Mouse (Mus musculus) forebrain, embryonic 16.5 days (tissue): ENCODE data around the gene Gsta3. TPM values are rescaled to one million over a fixed set of nuclear protein-coding genes. Genes with fewer than 3 reads are reported as not detected.
"Not testable (repeated sequence)": the region's sequence is repeated elsewhere in the genome, so short reads cannot be mapped to it uniquely, and the experiment has no call there.

Experiments
- ATAC-seq: fragments of 200-750 bp; cut with Nextera tagmentation; 2 replicates; pipeline ENCODE4 v1.8.0; 2017; ENCODE audit warnings: mild to moderate bottlenecking, moderate library complexity
- H3K27ac ChIP-seq: fragments of 300-500 bp; sonication (generic); 2 replicates; pipeline ENCODE4 v1.5.1; 2014; ENCODE audit warnings: low read length, control low read depth
- H3K27me3 ChIP-seq: fragments of 300-500 bp; sonication (generic); replicated peaks from 2 replicates; pipeline ENCODE4 v1.6.1; 2014; ENCODE audit warnings: low read length; ENCODE audit not compliant: control insufficient read depth, insufficient read depth
- H3K36me3 ChIP-seq: fragments of 300-500 bp; sonication (generic); 2 replicates; pipeline ENCODE4 v1.6.1; 2014; ENCODE audit not compliant: control insufficient read depth, insufficient read depth
- H3K4me1 ChIP-seq: fragments of 300-500 bp; sonication (generic); replicated peaks from 2 replicates; pipeline ENCODE4 v1.6.1; 2014; ENCODE audit warnings: low read length; ENCODE audit not compliant: control insufficient read depth, insufficient read depth
- H3K4me2 ChIP-seq: fragments of 300-500 bp; sonication (generic); 2 replicates; pipeline ENCODE4 v1.6.1; 2014; ENCODE audit warnings: mild to moderate bottlenecking, low read length, control low read depth
- H3K4me3 ChIP-seq: fragments of 300-500 bp; sonication (generic); replicated peaks from 2 replicates; pipeline ENCODE4 v1.5.1; 2014; ENCODE audit warnings: mild to moderate bottlenecking, low read length, control low read depth
- H3K9ac ChIP-seq: fragments of 300-500 bp; sonication (generic); replicated peaks from 2 replicates; pipeline ENCODE4 v1.6.1; 2014; ENCODE audit warnings: low read depth, low read length, control low read depth
- H3K9me3 ChIP-seq: fragments of 300-500 bp; sonication (generic); 2 replicates; pipeline ENCODE4 v1.6.1; 2016; ENCODE audit warnings: low read length; ENCODE audit not compliant: control insufficient read depth
- WGBS: fragments of 180-500 bp; shearing (Covaris S2); extraction: QIAGEN DNeasy Blood & Tissue Kit; methylation state at CpG from one replicate; pipeline ENCODE4 v1.1.7; 2014; 5-methylcytosine and 5-hydroxymethylcytosine counted together
- polyA plus RNA-seq: library from polyadenylated mRNA; unstranded; fragments of >200 nt; fragmentation: Nextera tagmentation; extraction: Ambion mirVana; gene quantifications from 2 replicates; pipeline ENCODE4 v1.2.1, GENCODE M21; 2015

The Gsta3 gene
- polyA plus RNA-seq, 1 experiment from 2014 or later: 0.33 TPM

GRCm38 (mm10) chr1:21264747-21265146, 24.4 kb downstream of the Gsta3 start:
- no peak overlapping the region for H3K4me3 ChIP-seq
- H3K36me3 ChIP-seq: no peaks in the 10 kb centered on the region
- H3K9ac ChIP-seq: no peak overlapping the region
- H3K27ac ChIP-seq: no peak overlapping the region
- 81% methylated on average over 8 of the region's 8 CpGs for WGBS
- no peak overlapping the region for H3K4me2 ChIP-seq
- no peaks in the 10 kb centered on the region for H3K27me3 ChIP-seq
- H3K4me1 ChIP-seq: no peaks in the 10 kb centered on the region
- no peaks in the 10 kb centered on the region for H3K9me3 ChIP-seq
- no peak for ATAC-seq

DNA sequence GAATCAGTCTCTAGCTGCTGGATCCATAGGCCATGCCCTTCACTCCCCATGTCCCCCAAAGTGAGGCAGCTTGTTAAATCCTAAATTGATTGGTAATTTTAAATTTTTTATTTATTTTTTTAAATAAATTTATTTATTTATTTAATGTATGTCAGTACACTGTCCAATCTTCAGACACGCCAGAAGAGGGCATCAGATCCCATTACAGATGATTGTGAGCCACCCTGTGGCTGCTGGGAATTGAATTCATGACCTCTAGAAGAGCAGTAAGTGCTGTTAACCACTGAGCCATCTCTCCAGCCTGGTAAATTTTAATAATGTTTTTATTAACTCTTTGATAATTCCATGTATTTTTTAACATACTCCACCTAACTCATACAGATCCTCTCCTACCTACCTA, 26.4 kb downstream of the Gsta3 start:
- no peak overlapping the region for H3K4me3 ChIP-seq
- H3K36me3 ChIP-seq: no peaks in the 10 kb centered on the region
- WGBS: 78% methylated on average over 1 of the region's 1 CpGs

GRCm38 (mm10) chr1:21267466-21267865, 27.1 kb downstream of the Gsta3 start:
- not testable (repeated sequence) for H3K9me3 ChIP-seq, H3K4me3 ChIP-seq, H3K27ac ChIP-seq, H3K4me1 ChIP-seq, H3K36me3 ChIP-seq, H3K27me3 ChIP-seq, H3K9ac ChIP-seq, H3K4me2 ChIP-seq, ATAC-seq
- 87% methylated on average over 6 of the region's 7 CpGs for WGBS

More for the DNA sequence above, 26.4 kb downstream of the Gsta3 start:
- Histone ChIP-seq H3K4me1 (0 out of 2 replicates have a peak, but pooled peaks cover 2% of the 10 kb centered on the region), H3K4me2 (no peak overlapping the region), H3K27me3 (no peaks in the 10 kb centered on the region), H3K9me3 (no peaks in the 10 kb centered on the region), H3K9ac (no peak overlapping the region), H3K27ac (no peak overlapping the region)
- ATAC-seq: no peak

GRCm38 (mm10) chr1:21271343-21272055, 31.1 kb downstream of the Gsta3 start:
- Histone ChIP-seq H3K9ac (no peak overlapping the region), H3K4me3 (peak overlapping the region; percentile 22), H3K36me3 (no peaks in the 10 kb centered on the region), H3K9me3 (no peaks in the 10 kb centered on the region), H3K4me1 (peaks cover 5% of the 10 kb centered on the region; the same call in 1 of the 2 replicates), H3K27ac (no peak overlapping the region), H3K27me3 (no peaks in the 10 kb centered on the region), H3K4me2 (peak overlapping the region; percentile 48)
- WGBS: 23% methylated on average over 18 of the region's 18 CpGs
- peak; percentile 79 for ATAC-seq

- 24% methylated on average over 14 of the region's 14 CpGs for WGBS
- H3K9ac ChIP-seq: 0 out of 2 replicates have a peak overlapping the region, but pooled peaks have one; percentile 17
- peak; percentile 66; the same call in 1 of the 2 replicates for ATAC-seq
- H3K36me3 ChIP-seq: no peaks in the 10 kb centered on the region
- H3K4me2 ChIP-seq: peak overlapping the region; percentile 48
- no peaks in the 10 kb centered on the region for H3K9me3 ChIP-seq
- H3K4me1 ChIP-seq: peaks cover 5% of the 10 kb centered on the region; the same call in 1 of the 2 replicates
- peak overlapping the region; percentile 22 for H3K4me3 ChIP-seq
- H3K27ac ChIP-seq: no peak overlapping the region
- H3K27me3 ChIP-seq: no peaks in the 10 kb centered on the region
Measured at GRCm38 (mm10) chr1:21272056-21272431, 31.7 kb downstream of the Gsta3 start.

- Histone ChIP-seq H3K4me3 (no peak overlapping the region), H3K9ac (no peak overlapping the region), H3K4me1 (peaks cover 5% of the 10 kb centered on the region; the same call in 1 of the 2 replicates), H3K27ac (no peak overlapping the region), H3K27me3 (no peaks in the 10 kb centered on the region), H3K9me3 (no peaks in the 10 kb centered on the region), H3K36me3 (no peaks in the 10 kb centered on the region), H3K4me2 (no peak overlapping the region)
- no peak for ATAC-seq
- WGBS: 96% methylated on average over 6 of the region's 6 CpGs
Measured at GRCm38 (mm10) chr1:21273091-21273490, 32.7 kb downstream of the Gsta3 start.

- H3K4me1 ChIP-seq: peaks cover 5% of the 10 kb centered on the region; the same call in 1 of the 2 replicates
- H3K9me3 ChIP-seq: no peaks in the 10 kb centered on the region
- no peaks in the 10 kb centered on the region for H3K36me3 ChIP-seq
- no peak for ATAC-seq
- WGBS: 74% methylated on average over 2 of the region's 2 CpGs
- no peak overlapping the region for H3K9ac ChIP-seq
- H3K4me3 ChIP-seq: no peak overlapping the region
- no peaks in the 10 kb centered on the region for H3K27me3 ChIP-seq
- no peak overlapping the region for H3K4me2 ChIP-seq
- H3K27ac ChIP-seq: no peak overlapping the region
Measured at GRCm38 (mm10) chr1:21274437-21275040, 34.1 kb downstream of the Gsta3 start.

GRCm38 (mm10) chr1:21275366-21275765, 35.0 kb downstream of the Gsta3 start:
- not testable (repeated sequence) for H3K9ac ChIP-seq, H3K4me1 ChIP-seq, ATAC-seq, H3K4me2 ChIP-seq, H3K27ac ChIP-seq, H3K36me3 ChIP-seq, H3K9me3 ChIP-seq, H3K27me3 ChIP-seq, H3K4me3 ChIP-seq
- WGBS: 85% methylated on average over 5 of the region's 5 CpGs

DNA sequence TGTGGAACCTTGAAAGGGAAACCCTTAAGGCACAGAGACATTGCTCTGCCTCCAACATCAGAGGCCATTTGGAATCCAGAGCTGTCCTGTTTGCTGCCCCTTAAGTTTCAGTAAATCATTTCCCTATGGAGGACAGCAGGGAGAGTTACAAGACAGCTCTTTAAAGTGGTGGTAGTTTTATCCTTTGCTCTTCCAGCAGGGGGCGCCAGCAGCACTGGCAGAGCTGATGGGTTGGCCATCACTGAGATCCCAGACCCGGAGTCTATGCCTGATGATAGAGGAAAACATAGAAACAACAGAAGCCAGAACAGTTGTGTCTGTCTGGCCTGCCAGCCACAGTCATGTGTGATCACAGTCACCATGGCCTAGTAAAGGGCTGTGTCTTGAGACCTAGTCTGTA, 35.8 kb downstream of the Gsta3 start:
- 53% methylated on average over 1 of the region's 2 CpGs for WGBS
- not testable (repeated sequence) for H3K27ac ChIP-seq, H3K27me3 ChIP-seq, H3K9me3 ChIP-seq, H3K9ac ChIP-seq, ATAC-seq, H3K4me3 ChIP-seq, H3K4me2 ChIP-seq, H3K36me3 ChIP-seq, H3K4me1 ChIP-seq
